Mouse (Mus musculus) MEL (cell line): ENCODE measurements around the gene M6pr.

ENCODE experiments used
- GABPA ChIP-seq: IDR thresholded peaks from 2 replicates; pipeline ENCODE4 v1.6.1; 2012; ENCODE audit warnings: low read depth, mild to moderate bottlenecking, inconsistent platforms, low read length, improper control_type of control experiment, moderate library complexity
- KAT2A ChIP-seq: conservative IDR thresholded peaks from 2 replicates; pipeline ENCODE4 v1.6.1; 2012; ENCODE audit warnings: low read depth, low read length, improper control_type of control experiment, inconsistent platforms
- POLR2A ChIP-seq, 2 experiments: IDR thresholded peaks; 2 replicates each; pipeline ENCODE4 v1.6.1; 2011 to 2012; ENCODE audit warnings: low read length in 2 of 2, mild to moderate bottlenecking in 2 of 2, control low read depth in 1 of 2, improper control_type of control experiment in 1 of 2, low read depth in 1 of 2, moderate library complexity in 1 of 2; ENCODE audit not compliant: control insufficient read depth in 1 of 2, insufficient read depth in 1 of 2, poor library complexity in 1 of 2

GRCm38 (mm10) chr6:122270152-122270551, 38.4 kb upstream of the M6pr start:
- TF ChIP-seq POLR2A (IDR thresholded peaks at IDR 0.05; ENCODE audit: control insufficient read depth in 1 of 2, insufficient read depth in 1 of 2, low read depth in 1 of 2, low read length in 2 of 2, poor library complexity in 1 of 2) (no peak), GABPA (no peak), KAT2A (no peak)
